Mouse (Mus musculus) retina, adult 2 months (tissue): ENCODE results near the gene Sh3pxd2b.

Experiments used
- DNase-seq: peaks from one replicate; pipeline ENCODE4 v3.0.0-alpha.2; 2012; ENCODE audit warnings: low read depth, low spot score

Gene Sh3pxd2b

GRCm38 (mm10) chr11:32347607-32348432 is at the start of gene Sh3pxd2b:
TSS of gene Sh3pxd2b (plus strand) at chr11:32347820.
- DNase-seq, result no peak

- DNase-seq, result no peak
These were observed 49.6 kb upstream of the Sh3pxd2b start for GRCm38 (mm10) chr11:32297866-32298531.

- DNase-seq, result no peak
These were observed 49.1 kb upstream of the Sh3pxd2b start for GRCm38 (mm10) chr11:32298532-32298918.

GRCm38 (mm10) chr11:32299865-32300264 is 47.8 kb upstream of the Sh3pxd2b start, which contains the start of gene Hbq1a:
TSS of gene Hbq1a (plus strand) at chr11:32300069.
- peak; percentile 6 for DNase-seq

- no peak for DNase-seq
These were observed 47.0 kb upstream of the Sh3pxd2b start for GRCm38 (mm10) chr11:32300279-32301267.

GRCm38 (mm10) chr11:32301506-32301905 is 46.1 kb upstream of the Sh3pxd2b start:
- no peak for DNase-seq

GRCm38 (mm10) chr11:32302824-32303419 is 44.7 kb upstream of the Sh3pxd2b start:
- no peak for DNase-seq

GRCm38 (mm10) chr11:32303455-32303854 is 44.2 kb upstream of the Sh3pxd2b start:
- DNase-seq, result no peak

GRCm38 (mm10) chr11:32307006-32307405 is 40.6 kb upstream of the Sh3pxd2b start:
- no peak for DNase-seq

GRCm38 (mm10) chr11:32309446-32309845 is 38.2 kb upstream of the Sh3pxd2b start:
- no peak for DNase-seq

- DNase-seq, result no peak
These were observed 37.7 kb upstream of the Sh3pxd2b start for GRCm38 (mm10) chr11:32309928-32310327.

GRCm38 (mm10) chr11:32316009-32316408 is 31.6 kb upstream of the Sh3pxd2b start:
- DNase-seq, result no peak

- no peak for DNase-seq
These were observed 27.0 kb upstream of the Sh3pxd2b start for GRCm38 (mm10) chr11:32320507-32321195.

GRCm38 (mm10) chr11:32321196-32321565 is 26.4 kb upstream of the Sh3pxd2b start:
- DNase-seq, result no peak

GRCm38 (mm10) chr11:32324609-32325008 is 23.0 kb upstream of the Sh3pxd2b start:
- peak; percentile 54 for DNase-seq

- no peak for DNase-seq
These were observed 16.5 kb upstream of the Sh3pxd2b start for GRCm38 (mm10) chr11:32331075-32331474.

GRCm38 (mm10) chr11:32331861-32332260 is 15.8 kb upstream of the Sh3pxd2b start:
- DNase-seq, result no peak

GRCm38 (mm10) chr11:32333235-32333634 is 14.4 kb upstream of the Sh3pxd2b start:
- no peak for DNase-seq

- DNase-seq, result no peak
These were observed 11.1 kb upstream of the Sh3pxd2b start for GRCm38 (mm10) chr11:32336435-32336907.

GRCm38 (mm10) chr11:32339131-32339531 is 8.5 kb upstream of the Sh3pxd2b start:
- no peak for DNase-seq
